ENCODE assay signal across 8 mouse cellular contexts in the genomic region with DNA sequence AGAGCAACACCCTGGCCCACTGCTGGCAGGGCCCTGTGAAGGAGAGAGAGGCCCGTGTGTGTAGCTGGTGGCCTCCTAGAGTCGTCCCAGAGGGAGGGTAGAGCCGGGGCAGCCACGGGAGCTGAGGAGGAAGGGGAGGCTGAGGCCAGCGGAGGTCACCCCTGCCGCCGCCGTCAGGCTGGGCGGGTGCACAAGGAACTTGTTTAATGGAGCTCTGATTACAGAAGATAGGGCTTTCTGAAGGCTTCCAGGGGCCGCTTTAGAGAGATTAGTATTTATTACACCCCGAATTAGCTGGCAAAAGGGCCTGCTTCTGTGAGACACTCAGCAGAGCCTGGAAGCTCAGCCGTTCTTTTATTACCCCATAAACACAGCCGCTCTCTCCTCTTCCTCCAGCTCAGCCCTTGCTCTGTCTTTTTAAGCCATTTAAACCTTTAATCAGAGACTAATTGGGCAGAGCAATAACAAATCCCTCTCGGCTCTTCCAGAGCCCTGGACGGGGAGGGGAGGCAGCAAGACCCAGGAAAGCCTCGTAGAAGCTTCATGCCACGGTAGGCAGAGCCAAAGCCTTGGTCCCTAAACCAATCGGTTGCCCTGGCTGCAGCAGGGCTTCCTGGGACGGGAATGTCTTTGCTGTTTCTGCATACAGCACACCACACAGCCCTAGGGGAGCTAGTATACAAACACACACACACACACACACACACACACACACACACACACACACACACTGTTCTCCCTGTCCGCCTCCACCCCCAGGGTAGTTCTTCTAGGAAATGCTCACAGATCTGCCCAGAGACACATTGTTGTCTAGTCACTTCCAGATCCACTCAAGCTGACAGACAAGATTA.
A peak's percentile ranks its signal among the peaks of the same experiment; 100 is the strongest.
DNase-seq lines count a peak whose midpoint lies in the region; ATAC-seq and TF ChIP-seq lines count a peak whose summit lies in the region.

No protein-coding gene starts in this region.

- 14% methylated on average over 20 of the region's 20 CpGs for WGBS in heart, embryonic 13.5 days
- 37% methylated on average over 20 of the region's 20 CpGs for WGBS in hindbrain, postnatal 0 days
- WGBS in midbrain, embryonic 14.5 days, result 24% methylated on average over 20 of the region's 20 CpGs

- H3K9me3 ChIP-seq in heart, embryonic 13.5 days, result no peaks in the 10 kb centered on the region
- no peaks in the 10 kb centered on the region for H3K9me3 ChIP-seq in hindbrain, postnatal 0 days (ENCODE audit: low read length)
- H3K9me3 ChIP-seq in midbrain, embryonic 14.5 days (ENCODE audit: control insufficient read depth, low read length), result no peaks in the 10 kb centered on the region

- intact Hi-C loops in left cerebral cortex, adult 2 months (cut with DNase I), result no loop called here

- peak overlapping the region; percentile 18; the same call in 1 of the 2 replicates for H3K4me2 ChIP-seq in heart, embryonic 13.5 days
- H3K4me2 ChIP-seq in hindbrain, postnatal 0 days (ENCODE audit: low read depth, low read length), result no peak overlapping the region
- H3K4me2 ChIP-seq in midbrain, embryonic 14.5 days (ENCODE audit: low read length), result no peak overlapping the region

- H3K9ac ChIP-seq in heart, embryonic 13.5 days, result peak overlapping the region; percentile 58
- H3K9ac ChIP-seq in hindbrain, postnatal 0 days (replicated peaks; ENCODE audit: low read length), result no peak overlapping the region
- H3K9ac ChIP-seq in midbrain, embryonic 14.5 days (replicated peaks; ENCODE audit: low read length), result no peak overlapping the region

- peak overlapping the region; percentile 54 for H3K27ac ChIP-seq in heart, embryonic 13.5 days (replicated peaks)
- no peak overlapping the region for H3K27ac ChIP-seq in hindbrain, postnatal 0 days
- peak overlapping the region; percentile 52; the same call in 1 of the 2 replicates for H3K27ac ChIP-seq in midbrain, embryonic 14.5 days (replicated peaks; ENCODE audit: low read depth, low read length)
- H3K27ac ChIP-seq in left cerebral cortex, adult 2 months, result no peak overlapping the region

- TF ChIP-seq CTCF in hindbrain, postnatal 0 days (IDR thresholded peaks at IDR 0.05; ENCODE audit: low read depth), result no peak
- TF ChIP-seq CTCF in left cerebral cortex, adult 2 months (IDR thresholded peaks at IDR 0.05), result no peak

- peaks cover 6% of the 10 kb centered on the region; the same call in 1 of the 2 replicates for H3K27me3 ChIP-seq in heart, embryonic 13.5 days (replicated peaks)
- H3K27me3 ChIP-seq in hindbrain, postnatal 0 days (ENCODE audit: insufficient read depth, low read length), result no peaks in the 10 kb centered on the region
- H3K27me3 ChIP-seq in midbrain, embryonic 14.5 days (ENCODE audit: control insufficient read depth, insufficient read depth, low read length), result no peaks in the 10 kb centered on the region

- H3K4me3 ChIP-seq in heart, embryonic 13.5 days, result no peak overlapping the region
- no peak overlapping the region for H3K4me3 ChIP-seq in hindbrain, postnatal 0 days (ENCODE audit: low read length)
- H3K4me3 ChIP-seq in midbrain, embryonic 14.5 days (replicated peaks; ENCODE audit: low read depth, low read length), result no peak overlapping the region
- H3K4me3 ChIP-seq in left cerebral cortex, adult 2 months, result no peak overlapping the region

- DNase-seq in heart, adult 11 months, result no peak
- DNase-seq in embryo, embryonic 10.5 days (ENCODE audit: low spot score), result peak; percentile 65
- DNase-seq in hindbrain, postnatal 0 days (ENCODE audit: low spot score), result peak; percentile 58
- DNase-seq in midbrain, embryonic 14.5 days, result peak; percentile 58
- DNase-seq in layer of hippocampus, postnatal 36 days, result no peak
- DNase-seq in left cerebral cortex, adult 2 months (ENCODE audit: extremely low spot score in 1 of 2, low spot score in 2 of 2), result no peak
- DNase-seq in layer of hippocampus, adult 9-10 months (ENCODE audit: low spot score), result no peak

- H3K36me3 ChIP-seq in heart, embryonic 13.5 days, result no peaks in the 10 kb centered on the region
- no peaks in the 10 kb centered on the region for H3K36me3 ChIP-seq in hindbrain, postnatal 0 days (ENCODE audit: insufficient read depth, low read length)
- H3K36me3 ChIP-seq in midbrain, embryonic 14.5 days (ENCODE audit: control insufficient read depth, insufficient read depth, low read length), result no peaks in the 10 kb centered on the region

- no peak for ATAC-seq in heart, embryonic 13.5 days (ENCODE audit: extremely low read depth, insufficient number of reproducible peaks, low FRiP score, low TSS enrichment)
- ATAC-seq in hindbrain, postnatal 0 days, result peak; percentile 68; the same call in 1 of the 2 replicates
- no peak for ATAC-seq in midbrain, embryonic 14.5 days (ENCODE audit: low FRiP score, low TSS enrichment)

- peaks cover 33% of the 10 kb centered on the region for H3K4me1 ChIP-seq in heart, embryonic 13.5 days
- H3K4me1 ChIP-seq in hindbrain, postnatal 0 days (ENCODE audit: insufficient read depth, low read length), result no peaks in the 10 kb centered on the region
- H3K4me1 ChIP-seq in midbrain, embryonic 14.5 days (ENCODE audit: control insufficient read depth, insufficient read depth, low read length), result no peaks in the 10 kb centered on the region

Comparison
In these comparisons a context has a peak if more than half of its experiments do, and no peak if none do; other contexts are left out.
1. H3K27ac ChIP-seq: peak in heart, embryonic 13.5 days (single experiment) and midbrain, embryonic 14.5 days (single experiment); none in hindbrain, postnatal 0 days (single experiment) and left cerebral cortex, adult 2 months (single experiment).
2. DNase-seq: peak in embryo, embryonic 10.5 days (single experiment), hindbrain, postnatal 0 days (single experiment) and midbrain, embryonic 14.5 days (single experiment); none in heart, adult 11 months (single experiment), layer of hippocampus, postnatal 36 days (0 of 2), left cerebral cortex, adult 2 months (0 of 2) and layer of hippocampus, adult 9-10 months (single experiment).